Mouse (Mus musculus): ENCODE data around the gene Usp43.

DNA sequence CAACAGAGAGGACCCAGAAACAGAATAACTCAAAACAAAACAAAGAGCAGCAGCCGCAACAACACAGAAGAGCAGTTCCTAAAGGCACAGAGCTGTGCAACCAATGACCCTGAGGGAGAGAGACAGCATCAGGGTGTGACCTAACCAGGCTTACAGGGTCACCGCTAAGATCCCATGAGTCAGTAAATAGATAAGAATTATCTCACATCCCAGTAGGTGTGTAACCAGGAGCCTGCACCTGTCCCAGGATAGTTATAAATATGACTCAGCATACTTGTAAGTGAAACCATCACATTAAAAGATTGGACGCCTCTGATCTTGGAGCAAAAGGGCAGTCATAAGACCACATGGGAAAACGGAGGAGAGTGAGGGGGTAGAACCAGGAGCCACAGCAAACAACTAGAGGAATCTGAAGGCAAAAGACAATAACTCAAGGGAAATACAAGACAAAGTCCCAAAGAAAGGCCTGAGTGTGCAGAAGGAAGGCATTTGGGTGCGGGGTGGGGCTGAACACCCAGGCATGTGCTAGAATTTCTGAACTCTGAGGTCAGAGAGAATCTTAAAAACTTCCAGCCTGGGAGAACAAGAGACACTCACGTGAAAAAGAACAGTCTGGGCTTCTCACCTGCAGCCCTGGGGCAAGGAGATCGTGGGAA lies 61.1 kb downstream of the Usp43 start:
- no peak for TF ChIP-seq CTCF (IDR thresholded peaks at IDR 0.05; ENCODE audit: borderline replicate concordance, control insufficient read depth, extremely low read depth, insufficient read depth, low read length, poor library complexity)
- no peak for TF ChIP-seq POLR2A (IDR thresholded peaks at IDR 0.05; ENCODE audit: control insufficient read depth, extremely low read depth, insufficient read depth, low read length, poor library complexity)
